Mouse (Mus musculus) kidney, adult 2 months (tissue): Measurements from ENCODE around the gene Nipsnap2.

ENCODE experiments used
- CTCF ChIP-seq: fragments of 200-500 bp; conservative IDR thresholded peaks from 2 replicates; pipeline ENCODE4 v1.5.1; 2011; ENCODE audit warnings: low read depth, mild to moderate bottlenecking, control low read depth, low read length, moderate library complexity, mixed read lengths; ENCODE audit not compliant: insufficient read depth, insufficient read length
- POLR2A ChIP-seq: fragments of 200-500 bp; IDR thresholded peaks from one replicate; pipeline ENCODE4 v1.6.1; 2011; ENCODE audit warnings: low read depth, low read length, control low read depth

DNA sequence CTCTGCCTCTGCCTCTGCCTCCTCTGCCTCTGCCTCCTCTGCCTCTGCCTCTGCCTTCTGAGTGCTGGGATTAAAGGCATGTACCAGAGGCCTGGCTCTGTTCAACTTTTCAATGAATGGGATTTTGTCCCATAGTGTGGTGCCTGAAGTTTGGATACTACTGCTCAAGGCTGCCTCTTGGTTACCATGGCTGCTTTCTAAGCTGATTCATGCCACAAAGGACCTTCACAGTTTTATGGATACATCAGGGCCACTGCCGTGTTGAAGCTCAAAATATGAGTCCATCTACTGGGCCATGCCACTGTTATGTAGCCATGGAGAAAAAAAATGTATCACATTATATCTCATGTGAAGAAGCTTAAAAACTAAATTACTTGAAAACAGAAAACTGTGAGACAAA lies 23.2 kb upstream of the Nipsnap2 start:
- TF ChIP-seq CTCF (no peak), POLR2A (no peak)
